Mouse (Mus musculus): ENCODE data around the gene Vars. TPM values are rescaled to one million over a fixed set of nuclear protein-coding genes. Genes with fewer than 3 reads are reported as not detected.

Vars gene
- total and polyA plus RNA-seq, 3 experiments = 90.3 to 280 (median 277) TPM

GRCm38 (mm10) chr17:35060737-35061297 is 60.0 kb downstream of the Vars start:
- dilution Hi-C loops (cut with MboI; ENCODE audit: extremely low pct_ligation_motif_present, extremely low pct_unique_long_range_greater_than_20kb, low sequenced_read_pairs) (no loop called here), in situ Hi-C loops (cut with MboI; ENCODE audit: low pct_ligation_motif_present, low pct_unique_long_range_greater_than_20kb, low sequenced_read_pairs) (no loop called here)
- H3K4me1 ChIP-seq (ENCODE audit: control insufficient read depth in 1 of 2, insufficient read depth in 2 of 2) = peaks cover 2 to 4% of the 10 kb centered on the region in 2 experiments; a peak in 3 of 4 replicates
- DNase-seq (ENCODE audit: extremely low read depth) = peak; percentile 14
- H3K4me3 ChIP-seq (replicated peaks in 1 of 3; ENCODE audit: low read depth in 2 of 3, low read length in 2 of 3, poor library complexity in 1 of 3) = no peak overlapping the region
- no peak overlapping the region for H3K4me2 ChIP-seq (ENCODE audit: insufficient read depth, low read depth, poor library complexity, severe bottlenecking)
- no peak overlapping the region for H3K27ac ChIP-seq (ENCODE audit: insufficient read depth, low read depth)
- H3K36me3 ChIP-seq (replicated peaks in 1 of 2; ENCODE audit: control insufficient read depth in 1 of 2, insufficient read depth in 1 of 2, low read length in 1 of 2) = peaks cover 47 to 83% of the 10 kb centered on the region in 2 experiments
- H3K79me2 ChIP-seq (replicated peaks; ENCODE audit: control insufficient read depth, extremely low read depth, insufficient read depth, poor library complexity, severe bottlenecking) = no peaks in the 10 kb centered on the region
- H3K9me3 ChIP-seq (replicated peaks; ENCODE audit: low read length) = no peaks in the 10 kb centered on the region
- no peak for TF ChIP-seq JUN (IDR thresholded peaks at IDR 0.05; ENCODE audit: insufficient read depth, low read depth, low read length)
- TF ChIP-seq USF2 (conservative IDR thresholded peaks at IDR 0.05; ENCODE audit: low read depth, low read length) = no peak
- no peak for TF ChIP-seq SIN3A (IDR thresholded peaks at IDR 0.05; ENCODE audit: low read length)
- no peak for TF ChIP-seq ZC3H11A (IDR thresholded peaks at IDR 0.05; ENCODE audit: low read depth, low read length)
- no peak for TF ChIP-seq USF1 (IDR thresholded peaks at IDR 0.05; ENCODE audit: low read depth, low read length)
- TF ChIP-seq CHD1 (IDR thresholded peaks at IDR 0.05; ENCODE audit: low read depth, low read length) = no peak
- no peak for TF ChIP-seq MXI1 (IDR thresholded peaks at IDR 0.05; ENCODE audit: low read depth, low read length)
- TF ChIP-seq E2F4 (IDR thresholded peaks at IDR 0.05; ENCODE audit: insufficient replicate concordance, low read depth, low read length) = no peak
- no peak for TF ChIP-seq NELFE (IDR thresholded peaks at IDR 0.05; ENCODE audit: low read depth, low read length)
- no peak for TF ChIP-seq PAX5 (IDR thresholded peaks at IDR 0.05; ENCODE audit: low read length)
- no peak for TF ChIP-seq RCOR1 (conservative IDR thresholded peaks at IDR 0.05; ENCODE audit: low read depth, low read length)
- no peak for TF ChIP-seq CHD2 (IDR thresholded peaks at IDR 0.05; ENCODE audit: low read length)
- H3K27me3 ChIP-seq (replicated peaks) = no peaks in the 10 kb centered on the region
- H3K9ac ChIP-seq (ENCODE audit: insufficient read depth, low read depth) = no peak overlapping the region

- no peak for DNase-seq (ENCODE audit: extremely low read depth)
- H3K27me3 ChIP-seq (replicated peaks) = no peaks in the 10 kb centered on the region
- in situ Hi-C loops (cut with MboI; ENCODE audit: low pct_ligation_motif_present, low pct_unique_long_range_greater_than_20kb, low sequenced_read_pairs) (no loop called here), dilution Hi-C loops (cut with MboI; ENCODE audit: extremely low pct_ligation_motif_present, extremely low pct_unique_long_range_greater_than_20kb, low sequenced_read_pairs) (no loop called here)
- H3K27ac ChIP-seq (ENCODE audit: insufficient read depth, low read depth) = no peak overlapping the region
- TF ChIP-seq CTCF (conservative IDR thresholded peaks at IDR 0.05 in 1 of 2, IDR thresholded peaks at IDR 0.05 in 1 of 2; ENCODE audit: low read depth in 2 of 2, low read length in 2 of 2) = no peak
- no peak for TF ChIP-seq CHD1 (IDR thresholded peaks at IDR 0.05; ENCODE audit: low read depth, low read length)
- TF ChIP-seq POLR2A (IDR thresholded peaks at IDR 0.05; ENCODE audit: low read depth, low read length) = no peak
- no peak for TF ChIP-seq ZKSCAN1 (IDR thresholded peaks at IDR 0.05; ENCODE audit: borderline replicate concordance, low read depth, low read length)
- no peak for TF ChIP-seq RCOR1 (conservative IDR thresholded peaks at IDR 0.05; ENCODE audit: low read depth, low read length)
- TF ChIP-seq GABPA (IDR thresholded peaks at IDR 0.05; ENCODE audit: insufficient replicate concordance, low read depth, low read length) = no peak
- TF ChIP-seq HCFC1 (IDR thresholded peaks at IDR 0.05; ENCODE audit: low read depth, low read length) = no peak
- no peak for TF ChIP-seq USF2 (conservative IDR thresholded peaks at IDR 0.05; ENCODE audit: low read depth, low read length)
- no peak for TF ChIP-seq EP300 (IDR thresholded peaks at IDR 0.05; ENCODE audit: low read length)
- no peak for TF ChIP-seq ZNF384 (IDR thresholded peaks at IDR 0.05; ENCODE audit: low read depth, low read length)
- TF ChIP-seq UBTF (IDR thresholded peaks at IDR 0.05; ENCODE audit: low read depth, low read length) = no peak
- TF ChIP-seq NELFE (IDR thresholded peaks at IDR 0.05; ENCODE audit: low read depth, low read length) = no peak
- TF ChIP-seq USF1 (IDR thresholded peaks at IDR 0.05; ENCODE audit: low read depth, low read length) = no peak
- no peak for TF ChIP-seq NRF1 (IDR thresholded peaks at IDR 0.05; ENCODE audit: low read depth, low read length)
- no peak for TF ChIP-seq E2F4 (IDR thresholded peaks at IDR 0.05; ENCODE audit: insufficient replicate concordance, low read depth, low read length)
- TF ChIP-seq MAZ (IDR thresholded peaks at IDR 0.05; ENCODE audit: low read depth, low read length) = no peak
- no peak for TF ChIP-seq JUND (conservative IDR thresholded peaks at IDR 0.05; ENCODE audit: low read depth, low read length)
- H3K4me2 ChIP-seq (ENCODE audit: insufficient read depth, low read depth, poor library complexity, severe bottlenecking) = no peak overlapping the region
- no peak overlapping the region for H3K4me3 ChIP-seq (replicated peaks in 1 of 3; ENCODE audit: low read depth in 2 of 3, low read length in 2 of 3, poor library complexity in 1 of 3)
- no peak overlapping the region for H3K9ac ChIP-seq (ENCODE audit: insufficient read depth, low read depth)
- H3K9me3 ChIP-seq (replicated peaks; ENCODE audit: low read length) = no peaks in the 10 kb centered on the region
- peaks cover 0 to 2% of the 10 kb centered on the region in 2 experiments; a peak in 2 of 4 replicates for H3K4me1 ChIP-seq (ENCODE audit: control insufficient read depth in 1 of 2, insufficient read depth in 2 of 2)
- H3K36me3 ChIP-seq (replicated peaks in 1 of 2; ENCODE audit: control insufficient read depth in 1 of 2, insufficient read depth in 1 of 2, low read length in 1 of 2) = peaks cover 42 to 78% of the 10 kb centered on the region in 2 experiments
- H3K79me2 ChIP-seq (replicated peaks; ENCODE audit: control insufficient read depth, extremely low read depth, insufficient read depth, poor library complexity, severe bottlenecking) = no peaks in the 10 kb centered on the region
Observed at GRCm38 (mm10) chr17:35061299-35061698, 60.5 kb downstream of the Vars start.
